Mouse (Mus musculus): ENCODE results near the gene Ippk.

Ippk gene

DNA sequence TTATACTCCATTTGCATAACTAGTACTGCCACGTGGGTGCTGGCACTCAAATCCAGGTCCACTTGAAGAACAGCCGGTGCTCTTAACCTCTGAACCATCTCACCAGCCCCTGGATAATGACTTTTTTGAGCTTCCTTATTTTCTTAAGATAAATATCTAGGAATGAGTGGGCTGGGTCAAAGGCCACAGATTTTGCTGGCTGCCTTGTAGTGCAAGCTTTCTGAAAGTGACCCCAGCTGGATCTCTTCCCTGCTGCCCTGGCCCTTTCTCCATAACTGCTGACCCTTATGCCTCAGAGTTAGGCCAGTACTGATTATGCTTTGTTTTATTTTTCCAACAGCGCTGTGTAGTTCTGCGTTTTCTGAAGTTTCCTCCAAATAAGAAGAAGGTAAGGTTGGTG lies 9.5 kb downstream of the Ippk start:
- no peak for DNase-seq (ENCODE audit: low read depth, low spot score)

DNA sequence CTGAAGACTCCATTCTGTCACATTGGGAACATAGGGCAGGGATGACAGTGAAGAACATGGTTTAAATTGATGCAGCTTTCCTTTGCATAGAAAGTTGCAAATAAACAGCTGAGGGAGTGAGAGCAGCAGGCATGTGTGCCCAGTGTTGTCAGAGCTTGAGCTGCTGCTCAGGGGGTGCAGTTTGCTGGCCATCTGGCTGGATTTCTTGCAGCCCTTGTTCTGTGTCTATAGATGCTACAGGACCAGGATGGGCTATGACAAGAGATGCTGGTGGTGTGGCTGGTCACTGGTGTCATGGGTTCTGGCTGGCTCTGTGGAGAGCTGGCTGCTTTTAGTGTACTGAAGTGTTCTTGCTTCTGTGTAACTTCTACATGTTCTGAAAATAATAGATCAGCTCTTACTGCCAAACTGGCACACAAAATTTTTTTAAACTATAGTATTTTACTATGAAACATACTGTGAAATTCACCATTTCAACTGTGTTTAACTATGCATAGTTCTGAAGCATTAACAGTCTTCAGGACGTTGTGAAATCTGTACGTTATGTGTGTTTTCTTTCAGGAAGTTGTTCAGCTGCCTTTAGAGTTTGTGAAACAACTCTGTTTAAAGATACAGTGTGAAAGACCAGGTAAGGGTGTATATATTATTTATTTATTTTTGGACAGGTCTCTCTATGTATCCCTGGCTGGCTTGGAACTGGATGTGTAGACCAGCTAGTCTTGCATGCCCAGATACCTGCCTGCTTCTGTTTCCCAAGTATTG lies 12.4 kb downstream of the Ippk start:
- peak; percentile 37 for DNase-seq (ENCODE audit: low read depth, low spot score)

DNA sequence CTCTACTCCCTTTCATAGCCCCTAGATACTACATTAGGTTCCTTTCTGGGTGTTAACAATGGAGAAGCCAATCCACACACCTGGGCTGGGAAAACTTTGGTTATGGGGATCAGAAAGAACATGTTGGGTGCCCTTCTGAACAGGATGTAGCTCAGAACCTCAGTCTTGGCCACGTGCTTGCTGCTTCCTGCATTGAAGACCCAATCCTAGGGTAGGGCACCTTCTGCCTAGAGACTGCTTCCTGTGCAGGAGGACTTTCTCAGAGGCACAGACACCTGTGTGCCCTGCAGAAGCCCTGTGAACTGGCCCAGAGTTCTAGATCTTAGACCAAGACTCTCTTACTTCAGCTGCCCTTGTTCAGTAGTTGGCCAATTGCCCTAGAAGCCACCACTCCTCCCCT lies 14.7 kb downstream of the Ippk start:
- DNase-seq (ENCODE audit: low read depth, low spot score): no peak

DNA sequence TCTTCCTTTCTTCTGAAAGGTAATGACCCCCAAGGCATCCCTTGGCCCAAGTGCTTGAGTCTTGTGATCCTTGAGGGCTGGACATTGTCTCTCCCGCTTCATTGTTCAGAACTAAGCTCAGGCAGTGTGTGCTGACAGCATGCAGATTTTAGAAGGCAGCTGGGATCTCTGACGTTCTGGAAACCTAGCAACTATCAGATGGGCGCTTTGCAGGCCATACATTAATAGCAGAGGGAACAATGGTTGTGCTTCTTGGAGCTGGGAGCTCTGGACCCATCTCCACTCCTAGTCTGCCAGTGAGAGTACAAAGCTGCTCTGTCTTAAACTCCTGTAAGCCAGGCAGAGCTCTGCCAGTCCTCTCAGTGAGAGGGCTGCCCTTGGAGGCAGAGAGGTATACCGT lies 15.1 kb downstream of the Ippk start:
- peak; percentile 90 for DNase-seq (ENCODE audit: low read depth, low spot score)

DNA sequence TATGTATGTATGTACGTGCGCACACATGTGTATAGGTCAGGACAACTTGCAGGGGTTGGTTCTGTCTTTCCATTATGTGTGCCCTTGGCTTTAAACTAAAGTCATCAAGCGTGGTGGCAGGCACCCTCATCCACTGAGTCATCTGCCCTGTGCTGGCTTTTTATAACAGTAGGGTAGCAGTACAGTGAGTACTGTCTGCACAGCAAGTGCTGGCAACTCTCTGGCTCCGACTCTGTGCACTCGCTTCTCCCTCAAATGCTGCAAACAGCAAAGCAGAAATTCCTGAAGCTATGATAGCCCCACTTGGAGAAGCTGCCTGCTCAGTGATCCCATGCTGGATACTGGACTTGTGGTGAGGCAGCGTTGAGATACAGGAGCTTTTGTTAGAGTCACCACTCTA lies 23.4 kb downstream of the Ippk start:
- peak; percentile 81 for DNase-seq (ENCODE audit: low read depth, low spot score)

DNA sequence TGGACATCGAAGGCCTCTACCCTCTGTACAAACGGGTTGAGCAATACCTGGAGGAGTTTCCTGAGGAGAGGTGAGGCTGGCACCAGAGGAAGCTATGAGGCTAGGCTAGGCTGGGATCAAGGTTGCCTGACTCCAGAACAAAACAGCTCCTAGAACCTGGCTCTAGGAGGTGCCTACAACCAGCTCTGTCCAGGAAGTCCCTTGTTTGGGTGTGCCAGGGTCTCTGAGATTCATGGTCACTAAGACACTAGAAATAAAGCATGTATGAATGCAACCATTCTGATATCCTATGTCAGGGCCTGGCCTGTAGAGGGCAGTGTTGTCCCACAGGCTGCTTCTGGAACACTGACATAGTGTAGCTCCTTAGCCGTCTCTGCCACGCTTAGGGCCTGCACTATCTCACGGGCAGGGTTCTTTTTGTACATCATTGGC lies 28.3 kb downstream of the Ippk start:
- peak; percentile 89 for DNase-seq (ENCODE audit: low read depth, low spot score)

DNA sequence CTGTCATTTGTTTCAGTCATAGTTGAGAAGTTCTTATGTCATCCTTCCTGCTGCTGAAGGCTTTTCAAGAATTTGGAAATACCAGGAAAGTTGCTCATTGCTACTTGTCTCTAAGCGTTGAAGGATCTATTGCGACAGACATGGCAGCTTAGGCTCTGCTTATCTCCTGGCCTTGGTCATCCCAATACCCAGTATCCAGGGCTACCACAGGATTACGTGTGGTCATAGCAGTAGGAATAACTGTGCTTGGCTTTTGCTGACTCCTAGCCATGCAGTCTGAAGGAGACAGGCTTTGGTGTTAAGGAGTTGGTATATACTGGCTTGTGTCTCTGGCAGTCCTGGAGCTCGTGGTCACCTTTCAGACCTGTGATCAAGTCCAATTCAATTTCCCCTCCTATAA lies 39.2 kb downstream of the Ippk start:
- DNase-seq (ENCODE audit: low read depth, low spot score): no peak

DNA sequence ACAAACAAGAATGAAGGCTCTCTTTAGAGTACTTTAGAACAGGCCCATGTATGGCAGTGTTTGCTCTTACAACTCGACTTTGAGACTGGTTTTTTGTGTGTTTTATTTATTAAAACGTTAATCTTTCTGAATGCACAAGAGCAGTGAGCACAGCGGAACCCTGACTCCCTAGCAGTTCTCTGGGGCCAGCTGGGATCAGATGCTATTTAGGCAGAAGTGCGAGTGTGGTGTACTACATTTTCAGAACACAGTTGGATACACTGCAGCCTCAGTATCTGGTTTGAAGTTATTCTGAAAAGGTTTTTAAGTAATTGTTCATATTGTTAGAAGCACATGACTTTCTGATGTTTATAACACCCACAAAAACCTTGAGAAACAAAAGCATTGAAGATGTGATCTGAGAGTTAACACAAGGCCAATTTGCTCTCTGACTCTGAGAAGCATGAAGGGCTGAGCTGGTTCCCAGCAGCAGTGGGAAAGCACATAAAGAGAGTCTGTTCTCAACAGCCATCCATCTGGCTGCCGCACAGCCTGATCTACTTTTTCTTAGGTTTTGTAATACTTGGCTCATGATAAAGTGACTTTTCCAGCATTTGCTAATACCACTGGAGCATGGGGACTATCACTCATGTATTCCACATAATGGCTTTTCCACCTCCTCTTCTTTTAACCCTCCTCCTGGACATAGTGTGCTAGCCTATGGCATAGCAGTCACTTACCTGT lies 39.8 kb downstream of the Ippk start:
- DNase-seq (ENCODE audit: low read depth, low spot score): peak; percentile 77

DNA sequence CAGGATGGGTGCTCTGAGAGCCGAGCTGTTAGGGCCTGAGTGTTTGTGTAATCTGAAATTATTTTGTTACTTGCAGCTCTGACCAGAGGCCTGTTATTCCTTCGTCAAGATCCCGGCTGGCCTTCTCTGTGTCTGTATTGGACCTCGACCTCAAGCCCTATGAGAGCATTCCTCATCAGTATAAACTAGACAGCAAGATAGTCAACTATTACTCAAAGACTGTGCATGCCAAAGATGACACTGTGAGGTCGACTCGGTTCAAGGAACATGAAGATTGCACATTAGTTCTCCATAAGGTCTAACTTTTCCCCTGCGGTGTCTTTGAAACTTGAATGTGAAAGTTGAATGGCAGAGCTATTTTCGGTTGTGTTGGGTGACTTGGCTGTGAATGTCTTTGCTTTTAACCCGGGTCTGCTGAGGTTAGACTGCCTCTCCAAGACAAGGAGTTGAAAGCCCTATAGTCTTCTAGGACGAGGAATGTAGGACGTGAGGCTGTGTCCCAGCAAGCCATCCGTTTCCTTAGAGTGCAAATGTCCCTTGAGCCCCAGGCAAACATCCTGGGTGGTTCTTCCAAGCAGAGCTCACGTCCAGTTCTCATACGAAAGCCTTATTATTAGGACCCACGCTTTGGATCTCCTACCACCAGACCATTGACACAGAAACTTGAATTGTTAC lies 40.5 kb downstream of the Ippk start:
- no peak for DNase-seq (ENCODE audit: low read depth, low spot score)

DNA sequence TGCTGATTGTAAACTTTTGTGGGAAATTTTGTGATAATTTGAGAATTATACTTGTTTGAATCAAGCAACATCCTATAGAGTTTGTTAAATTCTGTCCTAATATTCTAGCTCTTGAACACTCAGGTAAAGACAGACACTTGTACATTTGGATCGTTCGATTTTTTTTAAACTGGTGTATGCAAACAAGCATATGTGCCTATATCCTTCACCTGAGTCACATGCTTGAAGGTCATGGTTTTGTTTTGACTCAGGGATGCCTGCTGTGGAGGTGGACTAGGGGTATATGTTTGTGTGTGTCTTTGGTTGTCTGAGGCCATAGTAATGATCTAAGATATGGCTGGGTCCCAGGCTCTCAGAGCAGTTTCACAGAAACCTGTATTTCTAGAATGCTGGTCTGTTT lies 41.9 kb downstream of the Ippk start:
- no peak for DNase-seq (ENCODE audit: low read depth, low spot score)

DNA sequence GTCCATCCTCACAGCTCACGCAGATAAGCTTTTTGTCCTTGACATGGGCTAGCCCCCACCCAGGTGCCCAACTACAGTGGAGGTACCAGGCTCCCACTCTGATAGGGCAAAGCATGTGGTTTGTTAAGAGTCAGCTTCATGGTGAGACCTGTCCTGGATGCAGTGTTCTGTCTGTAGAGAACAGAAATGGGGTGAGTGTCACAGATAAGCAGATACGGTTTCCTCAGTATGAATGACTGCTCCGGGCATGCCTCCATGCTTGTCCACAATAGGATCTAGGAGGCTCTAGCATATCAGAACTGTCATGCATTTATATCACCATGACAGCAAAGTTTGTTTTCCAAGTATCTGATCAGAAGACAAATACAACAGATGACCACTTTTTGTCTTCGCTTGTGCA lies 44.8 kb downstream of the Ippk start:
- DNase-seq (ENCODE audit: low read depth, low spot score): no peak

DNA sequence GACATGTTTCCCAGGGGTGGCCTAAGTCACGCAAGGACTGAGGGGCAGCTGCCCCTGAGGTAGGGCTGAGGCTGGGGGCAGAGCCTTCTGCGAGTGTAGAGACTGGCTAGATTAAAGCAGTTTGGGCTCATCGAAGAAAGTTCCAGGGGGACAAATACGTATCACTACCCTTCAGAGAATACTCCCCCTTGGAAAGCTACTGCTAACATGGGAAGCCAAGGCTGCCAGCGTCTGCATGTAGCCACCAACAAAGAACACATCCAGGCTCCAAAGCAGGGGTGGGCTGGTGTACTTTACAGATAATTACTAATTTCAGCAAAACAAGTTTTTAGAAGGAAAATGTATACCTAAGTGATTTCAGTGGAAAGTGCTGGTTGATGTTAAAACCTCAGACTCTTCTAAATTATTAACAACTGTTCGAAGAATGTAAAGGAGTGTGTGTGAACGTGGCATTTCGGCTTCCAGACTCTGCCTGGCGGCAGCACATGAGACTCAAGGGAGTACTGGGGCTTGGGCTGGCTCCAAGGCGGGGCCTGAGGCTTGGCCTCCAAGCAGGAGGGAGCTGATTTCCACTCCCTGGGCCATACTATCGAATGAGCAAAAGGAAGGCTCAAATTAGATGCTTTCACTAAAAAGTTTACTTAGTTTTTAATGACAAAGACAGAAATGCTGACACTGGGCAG lies 45.5 kb downstream of the Ippk start:
- no peak for DNase-seq (ENCODE audit: low read depth, low spot score)

DNA sequence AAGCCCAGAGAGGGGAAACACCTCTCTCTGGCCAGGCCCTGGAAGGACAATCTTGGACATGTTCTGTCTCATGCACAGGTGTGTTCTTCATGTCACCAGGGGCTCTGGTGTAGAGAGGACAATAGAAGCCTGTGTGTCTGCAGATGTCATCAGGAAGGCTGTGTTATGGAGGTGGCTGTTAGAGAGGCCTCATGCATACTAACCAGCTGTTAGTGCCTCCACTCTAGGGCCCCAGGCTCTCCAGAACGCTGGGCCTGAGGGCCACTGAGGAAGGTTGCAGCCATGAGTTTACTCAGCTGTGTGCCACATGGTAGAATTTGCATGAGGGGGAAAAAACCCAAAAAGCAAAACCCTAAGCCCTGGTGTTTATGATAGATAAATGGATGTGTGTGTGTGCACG lies 46.5 kb downstream of the Ippk start:
- DNase-seq (ENCODE audit: low read depth, low spot score): no peak

DNA sequence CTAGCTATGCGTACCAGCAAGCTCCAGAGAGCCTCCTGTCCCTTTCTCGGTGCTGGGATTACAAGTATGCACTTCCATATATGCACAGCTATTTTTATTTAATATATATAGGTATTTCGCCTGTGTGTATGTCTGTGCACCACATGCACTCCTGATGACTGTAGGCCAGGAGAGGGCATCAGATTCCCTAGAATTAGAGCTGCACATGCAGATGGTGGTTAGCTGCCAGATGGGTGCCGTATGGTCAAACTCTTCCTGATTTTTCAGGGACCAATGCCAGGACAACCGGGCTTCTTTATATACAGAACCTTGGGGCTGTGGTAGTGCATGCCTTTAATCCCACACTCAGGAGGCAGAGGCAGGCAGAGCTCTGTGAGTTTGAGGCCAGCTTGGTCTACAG lies 48.0 kb downstream of the Ippk start:
- DNase-seq (ENCODE audit: low read depth, low spot score): peak; percentile 32

DNA sequence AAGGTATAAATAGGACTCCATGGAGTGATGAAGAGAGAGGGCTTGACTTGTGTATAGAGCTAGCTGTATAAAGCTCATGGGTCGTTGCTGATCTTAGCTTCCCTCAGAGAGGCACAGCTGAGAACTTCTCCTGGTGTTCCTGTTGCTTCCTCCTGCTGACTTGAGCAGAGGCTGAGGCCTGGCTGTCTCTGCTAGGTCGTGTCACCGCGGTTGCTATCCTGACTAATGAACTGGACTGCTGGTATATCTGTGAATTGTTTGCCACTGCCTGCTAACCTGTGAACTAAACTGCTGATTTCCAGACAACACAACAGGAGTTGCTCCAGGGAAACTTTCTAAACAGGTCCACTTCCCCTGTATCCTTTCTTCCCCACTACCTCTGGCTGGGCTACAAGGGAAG lies 49.3 kb downstream of the Ippk start:
- no peak for DNase-seq (ENCODE audit: low read depth, low spot score)

DNA sequence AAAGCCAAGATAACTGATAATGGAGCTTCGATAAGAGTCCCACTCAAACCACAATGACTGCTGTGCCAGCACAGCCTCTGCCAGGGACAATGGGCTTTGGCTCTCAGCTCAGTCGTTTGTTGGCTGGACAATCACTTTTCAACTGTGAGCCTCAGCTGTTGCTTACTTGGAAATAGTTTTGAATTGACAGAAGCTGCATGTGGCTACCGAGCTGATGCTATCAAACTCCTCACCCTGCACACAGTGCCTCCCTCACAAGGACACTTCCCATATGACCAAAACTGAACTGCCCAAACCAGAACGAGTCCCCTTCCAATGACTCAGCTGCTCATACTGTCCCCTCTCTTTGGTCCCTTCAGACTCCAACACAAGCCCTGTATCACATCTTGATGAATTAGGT lies 49.8 kb downstream of the Ippk start:
- peak; percentile 53 for DNase-seq (ENCODE audit: low read depth, low spot score)

DNA sequence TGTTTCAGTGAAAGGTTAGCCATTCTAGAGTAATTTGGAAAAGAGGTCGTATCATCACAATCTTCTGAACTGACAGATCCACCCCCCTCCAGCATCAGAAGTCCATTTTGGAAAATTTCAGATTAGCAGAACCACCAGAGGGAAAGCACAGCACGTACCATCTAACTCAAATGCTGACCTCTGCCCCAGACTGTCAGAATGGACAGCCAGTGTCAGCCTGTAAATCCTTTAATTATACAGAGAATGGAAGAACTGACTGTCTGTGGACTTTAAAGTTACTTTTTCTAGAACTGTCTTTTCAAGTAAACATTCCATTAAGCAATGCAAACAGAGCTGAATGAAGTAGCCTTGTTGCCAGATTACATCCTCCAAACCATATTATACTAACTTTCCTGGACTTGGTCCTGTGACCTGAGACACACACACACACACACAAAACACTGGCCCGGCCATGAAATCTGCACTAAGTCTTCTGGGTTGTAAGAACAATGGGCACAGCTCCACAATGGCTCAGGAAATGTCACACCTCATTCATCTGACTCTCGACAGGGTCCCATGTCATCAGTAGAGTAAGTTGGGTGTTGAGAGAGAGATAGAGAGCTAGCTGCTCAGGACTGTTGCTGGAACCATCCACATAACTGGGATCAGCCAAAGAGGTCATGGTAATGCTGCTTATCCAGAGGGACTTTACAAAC lies 51.1 kb downstream of the Ippk start:
- no peak for DNase-seq (ENCODE audit: low read depth, low spot score)

DNA sequence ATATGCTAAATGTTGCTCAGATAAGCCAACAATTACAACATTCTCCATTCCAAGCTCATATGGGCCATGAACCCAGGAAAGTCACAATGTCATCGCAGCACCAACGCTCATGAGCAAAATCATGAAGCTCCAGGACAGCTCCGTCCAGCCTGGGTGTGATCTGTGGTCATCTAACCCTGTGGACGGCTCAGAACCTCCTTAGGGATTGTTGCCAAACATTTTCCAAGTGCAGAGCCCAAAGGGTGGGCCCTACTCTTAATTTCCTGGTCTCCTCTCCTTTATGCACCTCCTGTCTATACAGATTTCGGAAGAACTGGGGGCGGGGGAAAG lies 51.6 kb downstream of the Ippk start:
- DNase-seq (ENCODE audit: low read depth, low spot score): no peak

DNA sequence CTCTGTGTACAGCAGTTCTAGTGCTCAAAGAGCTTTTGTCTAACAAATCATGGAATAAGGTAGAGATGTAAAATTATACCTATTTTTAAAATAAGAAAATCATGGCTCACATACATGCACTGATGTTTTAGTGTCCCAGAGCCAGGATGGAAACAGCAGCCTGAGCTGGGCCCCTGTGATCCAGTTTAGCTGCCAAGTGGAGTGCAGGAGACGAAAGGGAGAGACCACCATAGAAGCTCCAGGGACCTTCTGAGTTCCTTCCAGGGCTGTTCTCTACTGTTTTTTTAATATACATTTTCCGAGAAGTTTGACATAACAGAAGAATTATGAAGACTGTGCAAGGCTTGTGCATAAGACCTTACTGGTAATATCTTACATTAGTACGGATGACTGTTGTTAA lies 56.8 kb downstream of the Ippk start:
- DNase-seq (ENCODE audit: low read depth, low spot score): no peak

DNA sequence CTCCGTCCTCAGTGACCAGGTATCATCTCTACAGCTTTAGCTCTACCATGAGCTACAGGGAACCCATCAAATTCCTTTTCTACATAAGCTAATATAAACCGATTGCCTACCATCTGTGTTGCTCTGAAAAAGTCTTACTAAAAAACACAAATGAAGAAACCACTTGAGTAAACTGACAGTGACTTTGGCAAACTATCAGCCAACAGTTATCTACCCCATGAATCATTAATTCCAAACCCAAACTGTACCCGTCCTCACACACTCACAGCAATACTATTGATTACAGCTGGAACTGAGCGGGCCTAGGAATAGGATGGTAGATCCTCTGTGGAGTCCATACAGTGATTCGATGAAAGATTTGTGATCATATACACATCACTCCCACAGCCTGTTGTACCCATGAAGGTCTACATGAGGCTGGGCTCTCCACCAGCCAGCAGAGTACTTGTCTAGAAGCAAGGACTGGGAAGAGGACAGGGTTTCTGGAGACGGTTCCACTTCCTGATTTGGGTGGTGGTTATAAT lies 57.9 kb downstream of the Ippk start:
- DNase-seq (ENCODE audit: low read depth, low spot score): no peak

DNA sequence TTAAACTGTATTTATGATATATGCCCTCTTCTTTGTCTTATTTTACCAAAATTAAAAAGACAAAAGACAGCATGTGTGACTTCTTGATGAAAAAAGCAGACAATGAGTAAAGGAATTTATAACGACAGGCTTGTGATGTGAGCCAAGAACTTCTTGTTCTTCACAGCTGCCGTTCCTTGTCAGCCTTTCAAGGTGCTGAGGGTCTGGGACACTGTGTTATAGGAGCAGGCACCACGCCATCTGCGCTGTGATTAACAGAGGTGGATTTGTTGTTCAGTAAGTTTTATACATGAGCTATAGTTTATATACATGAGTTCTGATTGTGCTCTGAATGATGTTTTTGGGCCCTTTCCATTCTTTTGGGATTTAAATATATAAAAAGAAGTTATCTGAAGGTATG lies 58.4 kb downstream of the Ippk start:
- no peak for DNase-seq (ENCODE audit: low read depth, low spot score)

DNA sequence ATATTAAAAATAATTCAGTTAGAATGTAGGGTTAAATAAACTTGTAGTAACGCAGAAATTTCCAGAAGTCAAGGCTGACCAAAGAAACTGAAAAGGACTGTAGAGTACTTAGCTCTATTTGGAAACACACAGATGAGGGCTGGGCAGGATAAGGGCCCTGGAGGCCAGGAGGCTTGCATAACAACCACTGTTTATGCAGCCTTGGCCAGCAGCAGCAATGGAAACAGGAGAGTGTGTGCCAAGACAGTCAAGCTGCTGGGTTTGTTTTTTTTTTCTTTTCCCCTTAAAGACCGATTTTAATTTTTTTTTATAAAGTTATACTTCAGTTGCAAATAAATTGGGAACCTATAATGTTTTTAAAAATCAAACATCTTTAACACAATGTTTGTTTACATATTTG lies 59.0 kb downstream of the Ippk start:
- peak; percentile 84 for DNase-seq (ENCODE audit: low read depth, low spot score)

Measured in brain, adult 2 months (tissue).